Mouse (Mus musculus) kidney, embryonic 15.5 days (tissue): ENCODE data around the gene Qprt. TPM values are rescaled to one million over a fixed set of nuclear protein-coding genes. Genes with fewer than 3 reads are reported as not detected.

Experiments used
- ATAC-seq: fragments of 200-750 bp; cut with Nextera tagmentation; replicated peaks from 2 replicates; pipeline ENCODE4 v1.8.0; 2017; ENCODE audit warnings: moderate TSS enrichment; ENCODE audit not compliant: low FRiP score
- H3K27ac ChIP-seq: fragments of 300-500 bp; sonication (generic); 2 replicates; pipeline ENCODE4 v1.5.1; 2015; ENCODE audit warnings: mild to moderate bottlenecking, inconsistent platforms
- H3K27me3 ChIP-seq: fragments of 300-500 bp; sonication (generic); 2 replicates; pipeline ENCODE4 v1.6.1; 2015; ENCODE audit warnings: inconsistent platforms
- H3K36me3 ChIP-seq: fragments of 300-500 bp; sonication (generic); 2 replicates; pipeline ENCODE4 v1.6.1; 2015; ENCODE audit warnings: inconsistent platforms
- H3K4me1 ChIP-seq: fragments of 300-500 bp; sonication (generic); 2 replicates; pipeline ENCODE4 v1.6.1; 2015; ENCODE audit warnings: inconsistent platforms
- H3K4me2 ChIP-seq: fragments of 300-500 bp; sonication (generic); 2 replicates; pipeline ENCODE4 v1.6.1; 2015; ENCODE audit warnings: moderate library complexity, mild to moderate bottlenecking, inconsistent platforms
- H3K4me3 ChIP-seq: fragments of 300-500 bp; sonication (generic); replicated peaks from 2 replicates; pipeline ENCODE4 v1.5.1; 2015; ENCODE audit warnings: mild to moderate bottlenecking, inconsistent platforms
- H3K9ac ChIP-seq: fragments of 300-500 bp; sonication (generic); 2 replicates; pipeline ENCODE4 v1.6.1; 2015; ENCODE audit warnings: mild to moderate bottlenecking, inconsistent platforms
- H3K9me3 ChIP-seq: fragments of 300-500 bp; sonication (generic); replicated peaks from 2 replicates; pipeline ENCODE4 v1.6.1; 2016; ENCODE audit warnings: inconsistent platforms
- WGBS: fragments of 180-500 bp; shearing (Covaris S2); methylation state at CpG from one replicate; pipeline ENCODE4 v1.1.7; 2015; ENCODE audit warnings: mixed read lengths; 5-methylcytosine and 5-hydroxymethylcytosine counted together
- polyA plus RNA-seq: library from polyadenylated mRNA; unstranded; fragments of >200 nt; fragmentation: Nextera tagmentation; extraction: Ambion mirVana; gene quantifications from 2 replicates; pipeline ENCODE4 v1.2.1, GENCODE M21; 2015

Gene Qprt
- 16.7 and 19.0 TPM in 2 replicates for polyA plus RNA-seq

DNA sequence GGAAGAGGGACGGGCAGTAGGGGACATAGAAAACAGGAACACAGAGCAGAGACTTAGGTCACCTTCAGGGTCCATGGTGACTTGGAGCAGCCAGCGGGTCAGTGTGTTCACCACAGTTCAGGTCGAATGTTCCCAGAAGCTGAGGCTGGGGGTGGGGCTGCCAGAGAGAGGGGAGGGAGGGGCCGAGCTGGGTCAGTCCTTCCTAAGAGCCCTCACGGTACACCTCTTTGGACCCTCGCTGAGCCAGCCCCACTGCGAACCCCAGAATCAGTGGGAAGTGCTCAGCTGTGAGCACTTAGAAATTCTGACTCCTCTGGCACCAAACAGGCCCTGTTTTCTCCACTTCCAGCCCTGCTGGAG lies at the start of gene Qprt:
Gene Qprt, minus strand, starts transcription at position 316 of the 360 bp plus-strand sequence.
- Histone ChIP-seq H3K9me3 (0 out of 2 replicates have a peak, but pooled peaks cover 6% of the 10 kb centered on the region), H3K4me3 (peak within 1 kb of the TSS; percentile 28), H3K27ac (peak within 1 kb of the TSS; percentile 82), H3K4me1 (peaks cover 29% of the 10 kb centered on the region), H3K4me2 (peak within 1 kb of the TSS; percentile 43), H3K9ac (peak within 1 kb of the TSS; percentile 26; the same call in 1 of the 2 replicates), H3K27me3 (peaks cover 34% of the 10 kb centered on the region), H3K36me3 (no peaks in the 10 kb centered on the region)
- 14% methylated on average over 7 of the region's 7 CpGs for WGBS
- ATAC-seq = no peak; the same call in 1 of the 2 replicates

DNA sequence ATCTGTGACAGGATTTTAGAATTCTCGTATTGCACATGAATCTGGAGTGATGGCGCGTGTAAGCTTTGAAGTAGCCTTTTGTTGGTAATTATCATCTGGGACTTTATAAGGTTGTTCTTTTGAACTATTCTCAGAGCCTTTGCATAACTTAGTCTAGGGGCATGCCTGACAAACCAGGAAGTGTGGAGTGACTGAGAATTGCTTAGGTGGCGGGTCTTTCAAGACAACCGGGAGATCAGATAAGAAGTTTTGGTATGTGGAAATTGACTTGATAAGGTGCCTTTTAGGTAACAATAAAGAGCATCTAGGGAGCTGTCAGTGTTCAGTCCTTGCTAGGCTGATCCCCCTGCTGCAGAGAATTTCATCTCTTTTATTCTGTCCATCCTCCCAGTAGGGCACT lies 44.5 kb upstream of the Qprt start:
- H3K9me3 ChIP-seq = no peaks in the 10 kb centered on the region
- H3K4me1 ChIP-seq = no peaks in the 10 kb centered on the region
- no peak overlapping the region for H3K4me2 ChIP-seq
- no peaks in the 10 kb centered on the region for H3K36me3 ChIP-seq
- ATAC-seq = no peak
- H3K27me3 ChIP-seq = no peaks in the 10 kb centered on the region
- no peak overlapping the region for H3K9ac ChIP-seq
- no peak overlapping the region for H3K4me3 ChIP-seq
- H3K27ac ChIP-seq = no peak overlapping the region
- 83% methylated on average over 5 of the region's 5 CpGs for WGBS

DNA sequence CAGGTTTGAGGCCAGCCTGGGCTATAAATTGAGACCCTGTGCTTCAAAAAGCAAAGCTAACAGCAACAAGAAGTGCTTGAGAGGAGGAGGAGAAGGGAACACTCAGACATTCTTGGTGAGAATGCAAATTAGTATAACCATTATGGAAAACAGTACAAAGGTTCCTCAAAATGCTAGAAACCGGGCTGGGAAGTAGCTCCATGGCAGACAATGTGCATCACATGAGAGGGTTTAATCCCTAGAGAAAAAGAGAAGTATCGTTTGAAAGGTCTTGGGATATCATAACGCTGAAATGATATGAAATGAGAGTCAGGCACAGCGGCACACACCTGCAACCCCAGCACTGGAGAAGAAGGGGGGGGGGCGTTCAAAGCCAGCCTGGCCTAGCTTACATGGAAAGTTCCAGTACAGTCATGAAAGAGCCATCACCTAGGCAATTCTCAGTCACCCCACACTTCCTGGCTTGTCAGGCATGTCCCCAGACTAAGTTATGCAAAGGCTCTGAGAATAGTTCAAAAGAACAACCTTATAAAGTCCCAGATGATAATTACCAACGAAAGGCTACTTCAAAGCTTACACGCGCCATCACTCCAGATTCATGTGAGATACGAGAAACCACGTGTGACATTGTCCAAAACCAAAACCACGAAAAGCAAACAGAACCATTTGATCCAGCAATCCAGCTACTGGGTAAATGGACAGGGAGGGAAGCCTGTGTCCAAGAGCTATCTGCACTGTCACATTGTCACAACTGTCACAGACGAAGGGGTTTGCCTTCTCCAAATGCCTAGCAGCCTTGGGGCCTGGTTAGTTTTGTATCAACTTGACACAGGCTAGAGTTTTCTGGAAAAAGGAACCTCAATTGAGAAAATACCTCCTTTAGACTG lies 43.8 kb upstream of the Qprt start:
- H3K27ac ChIP-seq = no peak overlapping the region
- no peak overlapping the region for H3K4me2 ChIP-seq
- no peak overlapping the region for H3K4me3 ChIP-seq
- H3K36me3 ChIP-seq = no peaks in the 10 kb centered on the region
- no peaks in the 10 kb centered on the region for H3K4me1 ChIP-seq
- H3K9me3 ChIP-seq = no peaks in the 10 kb centered on the region
- no peak overlapping the region for H3K9ac ChIP-seq
- ATAC-seq = no peak
- no peaks in the 10 kb centered on the region for H3K27me3 ChIP-seq
- WGBS = 81% methylated on average over 12 of the region's 12 CpGs

DNA sequence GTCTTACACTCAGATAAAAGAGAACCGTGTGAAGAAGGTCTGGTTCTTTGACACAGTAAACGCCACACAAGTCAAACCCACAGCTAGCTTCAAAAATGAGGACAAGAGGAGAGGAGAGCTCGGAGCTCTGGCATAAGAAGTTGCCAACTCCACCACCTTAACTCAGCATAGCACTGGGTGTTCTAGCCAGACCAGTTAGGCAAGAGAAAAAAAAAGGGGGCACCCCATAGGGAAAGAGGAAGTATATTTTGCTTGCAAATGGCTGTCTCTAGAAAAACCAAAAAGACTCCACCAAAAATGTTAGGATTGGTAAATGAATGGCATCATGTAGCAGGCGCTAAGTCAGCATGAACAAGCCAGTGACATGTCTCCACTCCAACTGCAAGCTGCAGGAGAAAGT lies 42.0 kb upstream of the Qprt start:
- H3K9me3 ChIP-seq = no peaks in the 10 kb centered on the region
- H3K4me1 ChIP-seq = no peaks in the 10 kb centered on the region
- ATAC-seq = no peak
- H3K4me3 ChIP-seq = no peak overlapping the region
- H3K27me3 ChIP-seq = no peaks in the 10 kb centered on the region
- 90% methylated on average over 4 of the region's 4 CpGs for WGBS
- H3K4me2 ChIP-seq = no peak overlapping the region
- H3K27ac ChIP-seq = no peak overlapping the region
- H3K9ac ChIP-seq = no peak overlapping the region
- no peaks in the 10 kb centered on the region for H3K36me3 ChIP-seq

DNA sequence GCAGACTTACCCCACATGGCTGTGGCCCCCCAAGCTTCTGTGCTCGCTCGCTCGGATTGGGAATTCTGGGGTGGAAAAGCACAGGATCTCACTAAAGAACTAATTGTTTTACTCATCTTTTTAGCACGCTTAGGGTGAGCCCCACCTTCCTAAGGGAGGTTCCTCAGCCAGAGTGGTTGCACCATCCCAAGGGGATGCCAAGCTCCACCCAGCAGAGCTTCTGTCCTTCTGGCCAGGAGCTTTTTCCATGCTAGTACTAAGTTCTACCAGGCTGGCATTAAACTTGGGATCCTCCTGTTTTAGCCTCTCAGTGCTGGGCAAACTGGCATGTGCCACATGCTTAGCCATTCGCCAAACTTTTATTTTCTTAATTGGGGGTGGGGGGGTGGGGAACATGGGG lies 40.5 kb upstream of the Qprt start:
- Histone ChIP-seq H3K4me1 (no peaks in the 10 kb centered on the region), H3K36me3 (no peaks in the 10 kb centered on the region), H3K9me3 (no peaks in the 10 kb centered on the region), H3K4me3 (no peak overlapping the region), H3K27me3 (no peaks in the 10 kb centered on the region), H3K9ac (no peak overlapping the region), H3K4me2 (no peak overlapping the region), H3K27ac (no peak overlapping the region)
- ATAC-seq = no peak
- 77% methylated on average over 5 of the region's 5 CpGs for WGBS

DNA sequence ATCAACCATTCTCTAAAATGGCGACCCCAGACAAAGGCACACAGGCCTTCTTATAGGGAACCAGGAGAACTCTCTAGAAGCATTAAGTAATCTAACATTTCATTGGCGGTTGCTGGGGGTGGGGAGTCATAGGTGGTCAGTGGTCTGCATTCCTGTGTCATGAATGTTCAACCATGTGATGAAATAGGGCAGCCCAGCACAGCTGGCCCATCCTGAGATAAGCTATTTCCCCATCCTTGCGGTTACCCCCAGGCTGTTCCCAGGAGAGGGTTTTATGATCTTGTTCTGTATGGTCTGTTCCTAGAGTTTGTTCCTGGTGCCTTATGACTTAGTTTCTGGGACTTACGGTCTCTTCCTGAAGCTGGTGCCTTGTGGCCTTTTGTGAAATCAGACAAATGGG lies 35.5 kb upstream of the Qprt start:
- H3K4me2 ChIP-seq = no peak overlapping the region
- 80% methylated on average over 4 of the region's 4 CpGs for WGBS
- no peak for ATAC-seq

DNA sequence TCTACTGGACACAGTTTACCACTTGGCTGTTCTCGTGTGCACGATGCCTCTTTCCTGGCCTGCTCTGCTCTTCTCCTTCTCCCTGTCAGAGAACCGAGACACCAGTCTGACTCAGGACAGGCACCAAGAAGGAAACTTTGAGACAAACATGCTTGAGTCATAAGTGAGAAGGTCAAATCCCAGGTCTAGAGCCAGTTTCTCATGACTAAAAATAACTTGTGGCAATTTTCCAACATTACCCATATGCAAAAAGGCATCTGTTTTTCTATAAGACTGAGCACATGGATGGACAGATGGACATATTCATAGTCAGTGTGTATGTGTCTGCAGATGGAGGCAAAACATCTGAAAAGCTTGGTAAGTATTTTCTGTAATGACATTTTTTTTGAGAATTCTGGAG lies 31.5 kb upstream of the Qprt start:
- no peak for ATAC-seq
- Histone ChIP-seq H3K4me3 (no peak overlapping the region), H3K4me2 (no peak overlapping the region), H3K27me3 (no peaks in the 10 kb centered on the region), H3K27ac (no peak overlapping the region), H3K9ac (no peak overlapping the region), H3K36me3 (no peaks in the 10 kb centered on the region), H3K9me3 (no peaks in the 10 kb centered on the region), H3K4me1 (no peaks in the 10 kb centered on the region)
- 68% methylated on average over 3 of the region's 3 CpGs for WGBS

More for the DNA sequence above, 35.5 kb upstream of the Qprt start:
- Histone ChIP-seq H3K27me3 (no peaks in the 10 kb centered on the region), H3K27ac (no peak overlapping the region), H3K9ac (no peak overlapping the region), H3K36me3 (no peaks in the 10 kb centered on the region), H3K4me3 (no peak overlapping the region), H3K4me1 (no peaks in the 10 kb centered on the region), H3K9me3 (no peaks in the 10 kb centered on the region)

DNA sequence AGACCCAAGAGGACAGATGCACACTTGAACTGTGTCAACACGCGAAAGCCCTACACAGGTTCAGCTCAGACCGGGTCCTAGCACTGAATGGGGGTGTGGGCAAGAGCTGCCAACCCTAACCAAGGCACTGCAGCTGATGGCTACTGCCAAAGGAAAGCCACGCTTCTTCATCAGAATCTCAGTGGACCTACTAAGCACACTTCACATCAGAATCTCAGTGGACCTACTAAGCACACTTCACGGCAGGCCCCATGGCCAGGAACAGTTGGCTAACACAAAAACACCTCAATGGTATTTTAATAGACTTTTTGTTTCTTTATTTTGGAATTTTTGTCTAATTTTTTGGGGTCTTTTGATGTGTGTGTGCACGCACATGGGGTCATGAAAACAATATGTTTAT lies 30.4 kb upstream of the Qprt start:
- Histone ChIP-seq H3K27me3 (no peaks in the 10 kb centered on the region), H3K9me3 (no peaks in the 10 kb centered on the region), H3K9ac (no peak overlapping the region), H3K4me2 (no peak overlapping the region), H3K4me1 (no peaks in the 10 kb centered on the region), H3K27ac (no peak overlapping the region), H3K36me3 (no peaks in the 10 kb centered on the region), H3K4me3 (no peak overlapping the region)
- WGBS = 91% methylated on average over 6 of the region's 6 CpGs
- no peak for ATAC-seq

DNA sequence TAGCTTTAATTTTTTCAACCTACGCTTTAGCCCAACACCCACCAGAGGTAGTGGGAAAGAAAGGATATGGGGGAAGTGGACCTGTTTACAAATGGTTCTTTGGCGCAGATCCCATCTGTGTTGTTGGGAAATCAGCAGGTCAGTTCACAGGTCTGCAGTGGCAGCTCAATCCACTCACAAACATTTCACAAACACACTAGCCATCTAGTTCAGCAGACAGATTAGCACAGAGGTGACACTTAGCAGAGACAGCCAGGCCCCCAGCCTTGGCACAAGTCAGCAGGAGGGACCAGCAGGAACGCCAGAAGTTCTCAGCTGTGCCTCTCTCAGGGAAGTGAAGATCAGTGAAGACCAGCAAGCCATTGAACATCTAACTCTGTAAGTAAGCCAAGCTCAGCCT lies 25.9 kb upstream of the Qprt start:
- Histone ChIP-seq H3K9me3 (no peaks in the 10 kb centered on the region), H3K27ac (no peak overlapping the region), H3K4me2 (no peak overlapping the region), H3K4me3 (no peak overlapping the region), H3K9ac (no peak overlapping the region), H3K27me3 (no peaks in the 10 kb centered on the region), H3K36me3 (no peaks in the 10 kb centered on the region), H3K4me1 (peaks cover 3% of the 10 kb centered on the region; the same call in 1 of the 2 replicates)
- no peak for ATAC-seq
- 74% methylated on average over 3 of the region's 3 CpGs for WGBS

DNA sequence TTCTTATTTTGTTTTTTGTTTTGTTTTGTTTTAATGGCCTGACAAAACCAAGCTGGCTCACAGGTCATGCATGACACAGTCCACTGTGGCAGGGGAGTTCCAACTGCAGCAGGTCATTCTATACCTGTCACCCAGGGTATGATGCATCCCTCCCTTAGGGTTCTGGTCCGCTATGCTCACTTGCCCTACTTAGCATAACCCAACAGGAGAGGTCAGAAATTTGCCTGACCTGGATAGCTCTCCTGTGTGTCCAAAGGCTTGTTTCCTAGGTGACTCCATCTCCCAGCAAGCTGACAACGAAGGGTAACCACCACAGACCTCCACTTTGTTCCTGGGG lies 24.2 kb upstream of the Qprt start:
- no peak overlapping the region for H3K4me3 ChIP-seq
- ATAC-seq = no peak
- H3K27me3 ChIP-seq = no peaks in the 10 kb centered on the region
- peaks cover 3% of the 10 kb centered on the region; the same call in 1 of the 2 replicates for H3K4me1 ChIP-seq
- no peaks in the 10 kb centered on the region for H3K36me3 ChIP-seq
- WGBS = 64% methylated on average over 2 of the region's 2 CpGs
- no peak overlapping the region for H3K4me2 ChIP-seq
- no peaks in the 10 kb centered on the region for H3K9me3 ChIP-seq
- H3K27ac ChIP-seq = no peak overlapping the region
- no peak overlapping the region for H3K9ac ChIP-seq

DNA sequence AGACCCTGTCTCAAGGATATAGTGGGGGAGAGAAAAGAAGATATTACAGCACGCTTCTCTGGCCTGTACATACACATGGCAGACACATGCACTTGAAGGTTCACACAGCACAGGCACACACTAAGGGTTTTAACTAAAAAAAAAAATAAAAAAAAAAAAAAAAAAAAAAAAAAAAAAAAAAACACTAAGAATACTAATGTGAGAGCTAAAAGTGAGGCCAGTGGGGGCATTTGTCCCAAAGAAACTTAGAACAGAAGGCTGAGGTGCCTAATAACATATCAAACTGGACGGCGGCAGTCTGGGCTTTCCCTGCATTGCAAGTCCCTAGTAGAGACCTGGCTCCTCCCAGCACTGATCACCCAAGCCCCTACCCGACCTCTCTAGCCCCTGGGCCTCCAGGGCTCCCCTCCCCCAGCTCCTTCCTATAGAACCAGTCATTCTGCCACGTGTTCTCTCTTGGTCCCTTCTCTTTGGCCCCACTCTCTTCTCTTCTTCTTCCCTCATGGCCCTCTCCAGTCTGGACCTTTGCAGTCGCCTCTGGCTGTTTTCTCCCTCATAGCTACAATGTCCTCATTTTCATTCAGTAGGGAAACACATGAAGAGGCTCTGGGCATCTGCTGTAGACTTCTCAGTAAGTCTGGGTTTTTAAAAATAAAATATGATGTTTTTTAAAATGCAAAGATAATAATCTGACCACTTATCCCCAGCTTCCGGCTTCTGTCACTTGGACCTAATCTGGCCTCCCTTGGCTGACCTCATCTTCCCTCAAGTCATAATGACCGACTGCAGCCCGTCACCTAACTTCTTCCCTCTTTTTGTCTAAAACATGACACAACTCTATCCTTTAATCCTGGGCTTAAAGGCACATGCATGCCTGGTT lies 23.6 kb upstream of the Qprt start:
- Histone ChIP-seq H3K4me3 (no peak overlapping the region), H3K27me3 (no peaks in the 10 kb centered on the region), H3K27ac (no peak overlapping the region), H3K4me1 (peaks cover 3% of the 10 kb centered on the region; the same call in 1 of the 2 replicates), H3K9ac (no peak overlapping the region), H3K9me3 (no peaks in the 10 kb centered on the region), H3K36me3 (no peaks in the 10 kb centered on the region), H3K4me2 (no peak overlapping the region)
- 49% methylated on average over 9 of the region's 9 CpGs for WGBS
- ATAC-seq = no peak

DNA sequence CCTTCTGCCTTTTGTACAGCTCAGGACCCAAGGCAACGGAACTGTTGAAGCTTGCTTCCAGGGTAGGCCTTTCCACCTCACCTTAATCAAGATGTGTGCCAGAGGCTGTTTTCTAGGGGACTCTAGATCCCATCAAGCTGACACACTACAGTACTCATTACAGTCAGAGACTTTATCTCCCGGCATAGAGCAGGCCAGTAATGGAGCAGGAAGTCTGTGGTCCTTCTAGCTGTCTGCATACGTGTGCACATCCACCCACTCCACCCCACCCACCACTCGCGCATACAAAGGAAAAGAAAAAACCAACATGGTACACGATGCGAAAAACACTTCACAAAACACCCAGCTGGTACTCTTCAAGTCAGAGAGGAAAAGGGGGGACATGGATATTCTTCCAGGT lies 22.4 kb upstream of the Qprt start:
- Histone ChIP-seq H3K9me3 (no peaks in the 10 kb centered on the region), H3K4me2 (no peak overlapping the region), H3K4me3 (no peak overlapping the region), H3K27me3 (no peaks in the 10 kb centered on the region), H3K36me3 (no peaks in the 10 kb centered on the region), H3K4me1 (peaks cover 3% of the 10 kb centered on the region; the same call in 1 of the 2 replicates), H3K9ac (no peak overlapping the region), H3K27ac (no peak overlapping the region)
- no peak for ATAC-seq
- WGBS = 89% methylated on average over 7 of the region's 7 CpGs
